Mouse (Mus musculus): ENCODE results near the gene Atg10. TPM values are rescaled to one million over a fixed set of nuclear protein-coding genes. Genes with fewer than 3 reads are reported as not detected.

Gene Atg10
- polyA plus RNA-seq, 1 experiment from 2014 or later: 13.3 TPM

DNA sequence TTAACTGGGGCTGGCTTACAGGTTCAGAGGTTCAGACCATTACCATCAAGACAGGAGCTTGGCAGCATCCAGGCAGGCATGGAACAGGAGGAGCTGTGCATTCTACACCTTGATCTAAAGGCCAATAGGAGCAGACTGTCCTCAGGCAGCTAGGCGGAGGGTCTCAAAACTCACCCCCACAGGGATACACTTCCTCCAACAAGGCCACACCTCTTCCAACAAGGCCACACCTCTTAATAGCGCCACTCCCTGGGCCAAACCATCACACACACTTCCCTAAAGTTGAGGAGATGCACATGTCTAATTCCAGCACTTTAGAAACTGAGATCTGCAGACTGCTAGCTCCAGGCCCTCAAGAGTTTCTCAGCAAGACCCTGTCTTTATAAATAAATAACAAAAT is 6.1 kb downstream of the Atg10 start:
- H3K4me2 ChIP-seq (replicated peaks; ENCODE audit: low read depth, low read length): no peak overlapping the region
- WGBS: 87% methylated on average over 2 of the region's 2 CpGs
- no peak overlapping the region for H3K4me3 ChIP-seq (ENCODE audit: low read length)
- H3K27ac ChIP-seq (ENCODE audit: low read length): no peak overlapping the region
- ATAC-seq (ENCODE audit: low FRiP score, low TSS enrichment): no peak
- no peaks in the 10 kb centered on the region for H3K27me3 ChIP-seq (ENCODE audit: insufficient read depth, low read length)
- no peaks in the 10 kb centered on the region for H3K4me1 ChIP-seq (ENCODE audit: insufficient read depth, low read length)
- no peak overlapping the region for H3K9ac ChIP-seq (replicated peaks; ENCODE audit: low read length)
- H3K9me3 ChIP-seq (ENCODE audit: low read length): no peaks in the 10 kb centered on the region
- H3K36me3 ChIP-seq (ENCODE audit: insufficient read depth, low read length): no peaks in the 10 kb centered on the region

DNA sequence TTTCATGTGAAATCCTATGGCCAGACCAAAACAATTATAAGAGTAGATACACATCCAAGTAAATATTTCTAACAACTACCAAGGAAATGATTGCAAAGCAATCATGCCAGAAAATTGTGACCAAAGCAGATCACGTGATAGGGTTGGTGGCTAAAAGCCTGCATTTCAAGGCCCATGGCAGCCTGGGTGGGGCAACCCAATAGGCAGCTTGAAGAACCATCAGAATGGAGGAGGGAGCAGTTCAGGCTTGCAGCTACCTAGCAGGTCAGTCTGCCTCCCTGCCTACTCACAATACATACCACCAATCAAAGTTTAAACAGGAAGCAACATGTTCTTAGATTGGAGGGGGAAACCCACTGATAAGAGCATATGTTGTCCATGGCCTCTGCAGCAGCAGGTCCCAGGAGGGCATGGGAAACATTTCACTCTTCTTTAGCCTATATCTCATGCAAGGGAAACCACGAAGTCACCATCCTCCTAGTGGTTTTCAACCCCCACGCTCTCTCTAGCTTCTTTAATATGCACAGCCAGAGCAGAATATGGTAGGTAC is 7.0 kb downstream of the Atg10 start:
- no peak for ATAC-seq (ENCODE audit: low FRiP score, low TSS enrichment)
- H3K9me3 ChIP-seq (ENCODE audit: low read length): no peaks in the 10 kb centered on the region
- no peak overlapping the region for H3K27ac ChIP-seq (ENCODE audit: low read length)
- no peaks in the 10 kb centered on the region for H3K27me3 ChIP-seq (ENCODE audit: insufficient read depth, low read length)
- H3K4me3 ChIP-seq (ENCODE audit: low read length): no peak overlapping the region
- no peaks in the 10 kb centered on the region for H3K4me1 ChIP-seq (ENCODE audit: insufficient read depth, low read length)
- H3K9ac ChIP-seq (replicated peaks; ENCODE audit: low read length): no peak overlapping the region
- no peak overlapping the region for H3K4me2 ChIP-seq (replicated peaks; ENCODE audit: low read depth, low read length)
- H3K36me3 ChIP-seq (ENCODE audit: insufficient read depth, low read length): no peaks in the 10 kb centered on the region
- WGBS: 78% methylated on average over 3 of the region's 3 CpGs

DNA sequence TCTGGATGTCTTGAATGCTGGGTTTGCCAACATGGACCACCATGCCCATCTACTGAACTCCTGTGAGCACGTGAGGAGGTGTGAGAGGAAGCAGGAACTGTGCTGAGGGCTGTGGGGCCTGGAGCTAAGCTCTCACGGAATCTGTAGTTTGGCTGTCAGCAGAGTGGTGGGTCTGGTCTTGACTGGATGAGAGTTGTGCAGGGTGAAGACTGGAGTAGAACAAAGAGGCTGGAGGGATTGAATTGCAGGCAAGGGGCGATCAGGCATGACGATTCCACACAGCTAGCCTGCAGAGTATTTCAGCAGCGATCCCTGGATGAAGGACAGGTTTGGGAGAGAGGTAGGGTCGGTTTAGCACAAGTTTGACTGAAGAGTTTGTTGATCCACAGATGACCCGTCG is 10.8 kb downstream of the Atg10 start:
- ATAC-seq (ENCODE audit: low FRiP score, low TSS enrichment): peak; percentile 91
- no peaks in the 10 kb centered on the region for H3K27me3 ChIP-seq (ENCODE audit: insufficient read depth, low read length)
- H3K9ac ChIP-seq (replicated peaks; ENCODE audit: low read length): no peak overlapping the region
- no peaks in the 10 kb centered on the region for H3K9me3 ChIP-seq (ENCODE audit: low read length)
- H3K4me1 ChIP-seq (ENCODE audit: insufficient read depth, low read length): no peaks in the 10 kb centered on the region
- peak overlapping the region; percentile 48; the same call in 1 of the 2 replicates for H3K27ac ChIP-seq (ENCODE audit: low read length)
- H3K36me3 ChIP-seq (ENCODE audit: insufficient read depth, low read length): no peaks in the 10 kb centered on the region
- H3K4me2 ChIP-seq (replicated peaks; ENCODE audit: low read depth, low read length): no peak overlapping the region
- no peak overlapping the region for H3K4me3 ChIP-seq (ENCODE audit: low read length)
- 52% methylated on average over 8 of the region's 8 CpGs for WGBS

DNA sequence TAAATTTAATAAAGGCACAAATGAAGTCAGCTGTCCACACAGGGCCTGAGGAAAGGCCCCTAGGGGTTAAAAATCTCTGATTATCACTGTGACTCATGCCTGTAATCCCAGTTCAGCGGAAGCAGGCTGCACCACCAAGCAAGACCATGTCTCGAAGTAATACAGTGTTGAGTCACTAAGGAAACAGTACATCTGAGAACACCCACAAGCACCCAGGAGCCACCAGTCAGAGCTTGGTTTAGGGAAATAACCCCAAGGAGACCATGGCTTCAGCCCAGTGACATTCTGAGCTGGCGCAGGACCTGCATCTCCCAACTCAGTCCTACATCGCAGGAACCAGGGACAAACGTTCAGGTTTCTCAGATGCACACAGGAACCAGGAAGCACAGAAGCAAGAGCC is 17.5 kb downstream of the Atg10 start:
- Histone ChIP-seq H3K4me1 (ENCODE audit: insufficient read depth, low read length) (no peaks in the 10 kb centered on the region), H3K9me3 (ENCODE audit: low read length) (no peaks in the 10 kb centered on the region), H3K27me3 (ENCODE audit: insufficient read depth, low read length) (no peaks in the 10 kb centered on the region), H3K9ac (replicated peaks; ENCODE audit: low read length) (no peak overlapping the region), H3K4me2 (replicated peaks; ENCODE audit: low read depth, low read length) (no peak overlapping the region), H3K27ac (ENCODE audit: low read length) (no peak overlapping the region), H3K36me3 (ENCODE audit: insufficient read depth, low read length) (no peaks in the 10 kb centered on the region), H3K4me3 (ENCODE audit: low read length) (no peak overlapping the region)
- WGBS: 74% methylated on average over 5 of the region's 5 CpGs
- ATAC-seq (ENCODE audit: low FRiP score, low TSS enrichment): no peak

DNA sequence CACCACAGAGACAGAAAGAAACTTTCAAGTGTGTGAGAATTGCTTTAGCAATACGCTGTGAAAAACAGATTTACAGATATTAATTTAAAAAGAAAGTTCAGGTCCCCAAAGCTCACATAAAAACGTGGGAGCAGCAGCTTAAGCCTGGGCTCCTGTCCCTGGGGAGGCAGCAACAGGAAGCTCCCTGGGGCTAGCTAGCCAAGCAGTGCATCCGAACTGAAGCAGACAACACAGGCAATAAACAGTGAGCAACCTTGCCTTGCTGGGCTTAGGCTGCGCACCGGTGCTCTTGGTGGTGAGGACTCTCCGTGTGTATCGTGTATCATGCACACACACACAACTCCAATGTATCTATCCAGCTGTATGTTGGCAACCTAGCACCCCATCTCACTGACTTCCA is 21.2 kb downstream of the Atg10 start:
- no peak for ATAC-seq (ENCODE audit: low FRiP score, low TSS enrichment)
- 61% methylated on average over 7 of the region's 7 CpGs for WGBS

GRCm38 (mm10) chr13:91187378-91188234 is 36.2 kb downstream of the Atg10 start:
- WGBS: 75% methylated on average over 13 of the region's 13 CpGs
- Histone ChIP-seq H3K27me3 (ENCODE audit: insufficient read depth, low read length) (no peaks in the 10 kb centered on the region), H3K4me2 (replicated peaks; ENCODE audit: low read depth, low read length) (no peak overlapping the region), H3K4me1 (ENCODE audit: insufficient read depth, low read length) (no peaks in the 10 kb centered on the region), H3K4me3 (ENCODE audit: low read length) (no peak overlapping the region), H3K9ac (replicated peaks; ENCODE audit: low read length) (no peak overlapping the region), H3K9me3 (ENCODE audit: low read length) (no peaks in the 10 kb centered on the region), H3K36me3 (ENCODE audit: insufficient read depth, low read length) (no peaks in the 10 kb centered on the region), H3K27ac (ENCODE audit: low read length) (no peak overlapping the region)
- no peak for ATAC-seq (ENCODE audit: low FRiP score, low TSS enrichment)

More for the DNA sequence above, 21.2 kb downstream of the Atg10 start:
- peaks cover 4% of the 10 kb centered on the region for H3K9me3 ChIP-seq (ENCODE audit: low read length)
- no peak overlapping the region for H3K27ac ChIP-seq (ENCODE audit: low read length)
- no peak overlapping the region for H3K4me2 ChIP-seq (replicated peaks; ENCODE audit: low read depth, low read length)
- no peaks in the 10 kb centered on the region for H3K27me3 ChIP-seq (ENCODE audit: insufficient read depth, low read length)
- no peak overlapping the region for H3K9ac ChIP-seq (replicated peaks; ENCODE audit: low read length)
- no peak overlapping the region for H3K4me3 ChIP-seq (ENCODE audit: low read length)
- no peaks in the 10 kb centered on the region for H3K4me1 ChIP-seq (ENCODE audit: insufficient read depth, low read length)
- 0 out of 2 replicates have a peak, but pooled peaks cover 4% of the 10 kb centered on the region for H3K36me3 ChIP-seq (ENCODE audit: insufficient read depth, low read length)

GRCm38 (mm10) chr13:91185248-91185867 is 38.4 kb downstream of the Atg10 start:
- Histone ChIP-seq H3K27ac (ENCODE audit: low read length) (no peak overlapping the region), H3K27me3 (ENCODE audit: insufficient read depth, low read length) (no peaks in the 10 kb centered on the region), H3K4me1 (ENCODE audit: insufficient read depth, low read length) (no peaks in the 10 kb centered on the region), H3K4me2 (replicated peaks; ENCODE audit: low read depth, low read length) (no peak overlapping the region), H3K9ac (replicated peaks; ENCODE audit: low read length) (no peak overlapping the region), H3K36me3 (ENCODE audit: insufficient read depth, low read length) (no peaks in the 10 kb centered on the region), H3K4me3 (ENCODE audit: low read length) (no peak overlapping the region), H3K9me3 (ENCODE audit: low read length) (no peaks in the 10 kb centered on the region)
- ATAC-seq (ENCODE audit: low FRiP score, low TSS enrichment): no peak
- WGBS: 86% methylated on average over 3 of the region's 3 CpGs

GRCm38 (mm10) chr13:91184226-91184625 is 39.5 kb downstream of the Atg10 start:
- no peaks in the 10 kb centered on the region for H3K4me1 ChIP-seq (ENCODE audit: insufficient read depth, low read length)
- WGBS: 73% methylated on average over 3 of the region's 3 CpGs
- H3K9me3 ChIP-seq (ENCODE audit: low read length): no peaks in the 10 kb centered on the region
- no peak overlapping the region for H3K27ac ChIP-seq (ENCODE audit: low read length)
- no peaks in the 10 kb centered on the region for H3K27me3 ChIP-seq (ENCODE audit: insufficient read depth, low read length)
- H3K36me3 ChIP-seq (ENCODE audit: insufficient read depth, low read length): no peaks in the 10 kb centered on the region
- no peak for ATAC-seq (ENCODE audit: low FRiP score, low TSS enrichment)
- H3K4me2 ChIP-seq (replicated peaks; ENCODE audit: low read depth, low read length): no peak overlapping the region
- H3K9ac ChIP-seq (replicated peaks; ENCODE audit: low read length): no peak overlapping the region
- no peak overlapping the region for H3K4me3 ChIP-seq (ENCODE audit: low read length)

GRCm38 (mm10) chr13:91180364-91180763 is 43.4 kb downstream of the Atg10 start:
- Histone ChIP-seq H3K4me1 (ENCODE audit: insufficient read depth, low read length) (no peaks in the 10 kb centered on the region), H3K4me2 (replicated peaks; ENCODE audit: low read depth, low read length) (no peak overlapping the region), H3K4me3 (ENCODE audit: low read length) (no peak overlapping the region), H3K9ac (replicated peaks; ENCODE audit: low read length) (no peak overlapping the region), H3K27me3 (ENCODE audit: insufficient read depth, low read length) (no peaks in the 10 kb centered on the region), H3K27ac (ENCODE audit: low read length) (no peak overlapping the region), H3K9me3 (ENCODE audit: low read length) (no peaks in the 10 kb centered on the region), H3K36me3 (ENCODE audit: insufficient read depth, low read length) (no peaks in the 10 kb centered on the region)
- WGBS: 91% methylated on average over 8 of the region's 8 CpGs
- no peak for ATAC-seq (ENCODE audit: low FRiP score, low TSS enrichment)

Data from kidney, embryonic 16.5 days (tissue).